Mouse (Mus musculus) MEL (cell line): ENCODE results near the gene Dctn1. TPM values are rescaled to one million over a fixed set of nuclear protein-coding genes. Genes with fewer than 3 reads are reported as not detected.

Experiments
- DNase-seq: peaks from one replicate; pipeline ENCODE4 v3.0.0; 2011; ENCODE audit warnings: low read depth, low spot score
- H3K27ac ChIP-seq: 2 replicates; pipeline ENCODE4 v1.5.1; 2012; ENCODE audit warnings: low read depth, mild to moderate bottlenecking, control low read depth, low read length, moderate library complexity; ENCODE audit not compliant: control insufficient read depth
- H3K27me3 ChIP-seq, 2 experiments: fragments of 150-350 bp in 1 of 2; sonication (generic) in 1 of 2; 2 replicates each; pipeline ENCODE4 v1.6.1; 2012; ENCODE audit warnings: low read length in 2 of 2, mild to moderate bottlenecking in 2 of 2, improper control_type of control experiment in 1 of 2, moderate library complexity in 1 of 2; ENCODE audit not compliant: insufficient read depth in 2 of 2, control insufficient read depth in 1 of 2
- H3K36me3 ChIP-seq, 2 experiments: 2 replicates each; pipeline ENCODE4 v1.6.1; 2012 to 2014; ENCODE audit warnings: low read length in 2 of 2, improper control_type of control experiment in 1 of 2, inconsistent platforms in 1 of 2, mild to moderate bottlenecking in 1 of 2; ENCODE audit not compliant: insufficient read depth in 2 of 2, control insufficient read depth in 1 of 2
- H3K4me1 ChIP-seq, 2 experiments: fragments of 150-350 bp in 1 of 2; sonication (generic) in 1 of 2; 2 replicates each; pipeline ENCODE4 v1.6.1; 2012; ENCODE audit warnings: low read length in 2 of 2, improper control_type of control experiment in 1 of 2, mild to moderate bottlenecking in 1 of 2; ENCODE audit not compliant: insufficient read depth in 2 of 2, control insufficient read depth in 1 of 2
- H3K4me3 ChIP-seq, 2 experiments: fragments of 150-350 bp in 1 of 2; sonication (generic) in 1 of 2; 2 replicates each; pipeline ENCODE4 v1.5.1; 2012; ENCODE audit warnings: low read depth in 2 of 2, low read length in 2 of 2, mild to moderate bottlenecking in 2 of 2, moderate library complexity in 2 of 2, control low read depth in 1 of 2, improper control_type of control experiment in 1 of 2; ENCODE audit not compliant: control insufficient read depth in 1 of 2, insufficient read depth in 1 of 2
- H3K79me2 ChIP-seq: 2 replicates; pipeline ENCODE4 v1.6.1; 2012; ENCODE audit warnings: mild to moderate bottlenecking, low read length, moderate library complexity; ENCODE audit not compliant: control insufficient read depth, poor library complexity, insufficient read depth
- H3K9ac ChIP-seq: 2 replicates; pipeline ENCODE4 v1.6.1; 2012; ENCODE audit warnings: low read depth, mild to moderate bottlenecking, control low read depth, low read length, moderate library complexity; ENCODE audit not compliant: control insufficient read depth, poor library complexity, severe bottlenecking
- H3K9me3 ChIP-seq: fragments of 150-350 bp; sonication (generic); replicated peaks from 2 replicates; pipeline ENCODE4 v1.6.1; 2012; ENCODE audit warnings: mild to moderate bottlenecking, low read length, improper control_type of control experiment, moderate library complexity; ENCODE audit not compliant: insufficient read depth
- BHLHE40 ChIP-seq: IDR thresholded peaks from 2 replicates; pipeline ENCODE4 v1.6.1; 2012; ENCODE audit warnings: low read depth, mild to moderate bottlenecking, inconsistent platforms, low read length, improper control_type of control experiment, borderline replicate concordance
- CHD1 ChIP-seq: IDR thresholded peaks from 2 replicates; pipeline ENCODE4 v1.6.1; 2012; ENCODE audit warnings: low read depth, mild to moderate bottlenecking, inconsistent platforms, low read length, improper control_type of control experiment
- CHD2 ChIP-seq: IDR thresholded peaks from 2 replicates; pipeline ENCODE4 v1.6.1; 2011; ENCODE audit warnings: low read length, improper control_type of control experiment
- CTCF ChIP-seq, 3 experiments: IDR thresholded peaks in 2 of 3; conservative IDR thresholded peaks in 1 of 3; 2 replicates each; pipeline ENCODE4 v1.5.1; 2011 to 2012; ENCODE audit warnings: low read length in 3 of 3, low read depth in 2 of 3, mild to moderate bottlenecking in 2 of 3, improper control_type of control experiment in 1 of 3, inconsistent platforms in 1 of 3, mixed read lengths in 1 of 3, moderate library complexity in 1 of 3; ENCODE audit not compliant: control insufficient read depth in 1 of 3, insufficient read depth in 1 of 3, poor library complexity in 1 of 3, severe bottlenecking in 1 of 3
- EP300 ChIP-seq, 2 experiments: IDR thresholded peaks; 2 replicates each; pipeline ENCODE4 v1.6.1; 2011; ENCODE audit warnings: improper control_type of control experiment in 2 of 2, low read length in 2 of 2, low read depth in 1 of 2, mild to moderate bottlenecking in 1 of 2
- ETS1 ChIP-seq: IDR thresholded peaks from 2 replicates; pipeline ENCODE4 v1.6.1; 2012; ENCODE audit warnings: low read depth, mild to moderate bottlenecking, inconsistent platforms, low read length, improper control_type of control experiment, moderate library complexity
- GABPA ChIP-seq: IDR thresholded peaks from 2 replicates; pipeline ENCODE4 v1.6.1; 2012; ENCODE audit warnings: low read depth, mild to moderate bottlenecking, inconsistent platforms, low read length, improper control_type of control experiment, moderate library complexity
- GATA1 ChIP-seq: IDR thresholded peaks from 2 replicates; pipeline ENCODE4 v1.6.1; 2011; ENCODE audit warnings: low read depth, low read length, improper control_type of control experiment
- JUND ChIP-seq: IDR thresholded peaks from 2 replicates; pipeline ENCODE4 v1.6.1; 2011; ENCODE audit warnings: low read depth, mild to moderate bottlenecking, improper control_type of control experiment, low read length
- KAT2A ChIP-seq: conservative IDR thresholded peaks from 2 replicates; pipeline ENCODE4 v1.6.1; 2012; ENCODE audit warnings: low read depth, low read length, improper control_type of control experiment, inconsistent platforms
- MAX ChIP-seq: IDR thresholded peaks from 2 replicates; pipeline ENCODE4 v1.6.1; 2011; ENCODE audit warnings: low read length, improper control_type of control experiment
- MEF2A ChIP-seq: IDR thresholded peaks from 2 replicates; pipeline ENCODE4 v1.6.1; 2014; ENCODE audit warnings: low read depth, mild to moderate bottlenecking, inconsistent platforms, low read length, improper control_type of control experiment; ENCODE audit not compliant: poor library complexity, insufficient replicate concordance, severe bottlenecking; ENCODE audit errors: extremely low read depth
- MXI1 ChIP-seq: IDR thresholded peaks from 2 replicates; pipeline ENCODE4 v1.6.1; 2011; ENCODE audit warnings: mild to moderate bottlenecking, low read depth, low read length, improper control_type of control experiment
- MYC ChIP-seq: IDR thresholded peaks from 2 replicates; pipeline ENCODE4 v1.6.1; 2011; ENCODE audit warnings: low read depth, mild to moderate bottlenecking, low read length, improper control_type of control experiment, moderate library complexity
- NELFE ChIP-seq: IDR thresholded peaks from 2 replicates; pipeline ENCODE4 v1.6.1; 2011; ENCODE audit warnings: low read depth, low read length, improper control_type of control experiment
- NRF1 ChIP-seq: IDR thresholded peaks from 2 replicates; pipeline ENCODE4 v1.6.1; 2014; ENCODE audit warnings: low read depth, mild to moderate bottlenecking, inconsistent platforms, low read length, improper control_type of control experiment, moderate library complexity; ENCODE audit not compliant: poor library complexity, insufficient read depth, severe bottlenecking
- POLR2AphosphoS5 ChIP-seq: IDR thresholded peaks from 2 replicates; pipeline ENCODE4 v1.6.1; 2012; ENCODE audit warnings: low read depth, borderline replicate concordance, mild to moderate bottlenecking, inconsistent platforms, low read length, moderate library complexity, mixed read lengths
- RAD21 ChIP-seq: IDR thresholded peaks from 2 replicates; pipeline ENCODE4 v1.6.1; 2011; ENCODE audit warnings: mild to moderate bottlenecking, low read depth, low read length, improper control_type of control experiment
- SIN3A ChIP-seq: IDR thresholded peaks from 2 replicates; pipeline ENCODE4 v1.6.1; 2012; ENCODE audit warnings: low read length, improper control_type of control experiment, inconsistent platforms
- UBTF ChIP-seq: IDR thresholded peaks from 2 replicates; pipeline ENCODE4 v1.6.1; 2012; ENCODE audit warnings: low read depth, mild to moderate bottlenecking, inconsistent platforms, low read length, improper control_type of control experiment, moderate library complexity, borderline replicate concordance; ENCODE audit not compliant: insufficient read depth
- ZKSCAN1 ChIP-seq: IDR thresholded peaks from 2 replicates; pipeline ENCODE4 v1.6.1; 2012; ENCODE audit warnings: low read depth, mild to moderate bottlenecking, inconsistent platforms, low read length, improper control_type of control experiment, moderate library complexity
- polyA plus RNA-seq, 2 experiments: library from polyadenylated mRNA; stranded (reverse) in 1 of 2; unstranded in 1 of 2; fragments of >175 nt in 1 of 2; fragments of >200 nt in 1 of 2; gene quantifications; 2 replicates each; pipeline versions ENCODE4 v1.2.1 to v1.2.4; 2012; ENCODE audit warnings: low replicate concordance in 2 of 2, low read depth in 1 of 2; ENCODE audit not compliant: insufficient read length in 2 of 2, insufficient read depth in 1 of 2, missing spikeins in 1 of 2
- total RNA-seq: library from RNA; depleted of rRNA; stranded (reverse); fragments of 300-350 nt; gene quantifications from 2 replicates; pipeline ENCODE4 v1.2.3, GENCODE M21; 2012

The Dctn1 gene
- total and polyA plus RNA-seq, 3 experiments, result 23.3 to 81.9 TPM; not detected in 1

DNA sequence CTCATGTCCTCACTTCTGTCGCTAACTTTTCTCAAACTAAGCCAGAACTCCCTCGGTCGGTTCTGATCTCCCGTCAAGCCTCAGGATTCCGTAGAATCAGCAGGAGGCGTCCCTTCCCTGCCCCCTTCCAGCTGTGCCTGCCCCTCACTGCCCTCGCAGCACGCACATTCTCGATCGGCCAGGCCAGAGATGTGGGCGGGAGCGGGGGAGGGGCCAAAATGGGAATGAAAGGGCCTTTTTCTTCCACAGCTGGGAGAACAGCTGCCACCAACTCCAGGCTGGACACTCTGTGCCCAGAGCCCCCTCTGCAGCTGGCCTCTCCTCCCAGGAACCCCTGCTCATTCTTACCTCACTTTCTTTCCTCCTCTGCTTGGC, 28.2 kb upstream of the Dctn1 start (continued):
- TF ChIP-seq UBTF, result no peak
- TF ChIP-seq, all 39 proteins: peak for 7

GRCm38 (mm10) chr6:83138056-83138455, 27.7 kb upstream of the Dctn1 start:
- TF ChIP-seq CHD1 (no peak), POLR2AphosphoS5 (no peak), MXI1 (peak; percentile 15; the same call in 1 of the 2 replicates), JUND (no peak), CTCF (IDR thresholded peaks at IDR 0.05 in 2 of 3, conservative IDR thresholded peaks at IDR 0.05 in 1 of 3; ENCODE audit: control insufficient read depth in 1 of 3, insufficient read depth in 1 of 3, low read depth in 2 of 3, low read length in 3 of 3, poor library complexity in 1 of 3, severe bottlenecking in 1 of 3) (peak in 2 of 3 experiments; percentile 9 to 32; a peak in 2 of 6 replicates), NELFE (no peak), SIN3A (peak; percentile 28; the same call in 1 of the 2 replicates), MEF2A (no peak), GABPA (no peak), ZKSCAN1 (no peak), BHLHE40 (no peak), MYC (peak; percentile 78), RAD21 (no peak), MAX (peak; percentile 39; the same call in 1 of the 2 replicates)

GRCm38 (mm10) chr6:83140044-83140443, 25.7 kb upstream of the Dctn1 start:
- no peak for DNase-seq
- H3K9me3 ChIP-seq, result no peaks in the 10 kb centered on the region
- H3K79me2 ChIP-seq, result peaks cover 6% of the 10 kb centered on the region; the same call in 1 of the 2 replicates
- H3K9ac ChIP-seq, result no peak overlapping the region
- H3K4me1 ChIP-seq, result peaks cover 0 to 10% of the 10 kb centered on the region in 2 experiments; a peak in 3 of 4 replicates
- no peak for TF ChIP-seq CHD2
- no peak for TF ChIP-seq EP300 (IDR thresholded peaks at IDR 0.05; ENCODE audit: low read depth in 1 of 2, low read length in 2 of 2)
- TF ChIP-seq ETS1, result no peak
- no peak for TF ChIP-seq CTCF (IDR thresholded peaks at IDR 0.05 in 2 of 3, conservative IDR thresholded peaks at IDR 0.05 in 1 of 3; ENCODE audit: control insufficient read depth in 1 of 3, insufficient read depth in 1 of 3, low read depth in 2 of 3, low read length in 3 of 3, poor library complexity in 1 of 3, severe bottlenecking in 1 of 3)
- no peak for TF ChIP-seq UBTF
- TF ChIP-seq GATA1, result no peak
- no peak for TF ChIP-seq SIN3A
- no peak for TF ChIP-seq KAT2A
- TF ChIP-seq MAX, result no peak
- TF ChIP-seq NRF1, result no peak
- TF ChIP-seq, all 39 proteins: peak for 0
- no peak overlapping the region for H3K27ac ChIP-seq
- no peaks in the 10 kb centered on the region for H3K36me3 ChIP-seq
- no peaks in the 10 kb centered on the region for H3K27me3 ChIP-seq
- no peak overlapping the region for H3K4me3 ChIP-seq

More at GRCm38 (mm10) chr6:83138056-83138455, 27.7 kb upstream of the Dctn1 start:
- Histone ChIP-seq H3K9ac (peak overlapping the region; percentile 89), H3K4me1 (peaks cover 0 to 10% of the 10 kb centered on the region in 2 experiments; a peak in 3 of 4 replicates), H3K79me2 (peaks cover 6% of the 10 kb centered on the region; the same call in 1 of the 2 replicates), H3K4me3 (peak overlapping the region; percentile 72 to 91), H3K27me3 (no peaks in the 10 kb centered on the region), H3K36me3 (no peaks in the 10 kb centered on the region), H3K9me3 (no peaks in the 10 kb centered on the region), H3K27ac (peak overlapping the region; percentile 44)
- DNase-seq, result peak; percentile 71
